ENCODE assay signal across 18 mouse cellular contexts in the genomic region with DNA sequence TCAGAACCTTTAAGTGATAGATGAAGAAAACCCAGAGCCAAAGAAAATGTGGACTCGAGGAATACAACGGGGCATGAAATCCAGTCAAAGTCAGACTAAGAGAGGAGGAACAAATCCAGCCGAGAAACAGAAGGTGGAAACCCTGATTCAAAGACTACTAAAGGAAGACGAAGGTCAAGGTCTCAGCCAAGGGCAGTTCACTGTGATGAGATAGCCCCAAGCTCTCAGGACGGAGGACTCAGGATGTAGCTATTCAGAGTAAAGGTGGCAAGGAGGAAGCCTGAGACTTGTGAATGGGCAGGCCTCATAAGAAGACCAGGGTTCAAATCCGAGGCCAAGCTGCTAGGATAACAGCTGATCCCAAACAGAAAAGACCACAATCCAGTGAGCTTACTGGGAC.
DNase-seq lines count a peak whose midpoint lies in the region; ATAC-seq lines count a peak whose summit lies in the region.
"Had no signal": no experiment of that assay in that cellular context is flagged by ENCODE, and none has a peak within 500 bp of the region (broad histone marks: within the 10 kb centered on the region; RNA-seq: fewer than 3 reads in every experiment).

No protein-coding gene starts in this region.

- H3K9me3 ChIP-seq in midbrain, embryonic 11.5 days (ENCODE audit: control insufficient read depth, low read length): no peaks in the 10 kb centered on the region
- no peaks in the 10 kb centered on the region for H3K9me3 ChIP-seq in midbrain, embryonic 16.5 days (replicated peaks; ENCODE audit: control insufficient read depth, low read length, poor library complexity, severe bottlenecking)
- H3K9me3 ChIP-seq: embryonic facial prominence, embryonic 10.5 days; embryonic facial prominence, embryonic 12.5 days; forebrain, embryonic 13.5 days; forebrain, embryonic 15.5 days had no signal

- peak; percentile 47 for DNase-seq in adrenal gland, adult 2 months
- DNase-seq in adrenal gland, postnatal 25 days: no peak
- DNase-seq in adrenal gland, postnatal 36 days: peak; percentile 18 to 27
- no peak for DNase-seq in adrenal gland, adult 18-20 months (ENCODE audit: low spot score in 2 of 2)
- peak; percentile 12 for DNase-seq in midbrain, embryonic 11.5 days (ENCODE audit: low spot score, missing footprints)
- DNase-seq in thymus, postnatal 14 days: no peak
- DNase-seq: cerebellum, adult 11-12 months; cerebellum, adult 2 months; cerebellum, adult 9-10 months; cerebellum, postnatal 10 days; cerebellum, postnatal 25 days; forebrain, postnatal 0 days had no signal

- H3K4me3 ChIP-seq in midbrain, embryonic 11.5 days (ENCODE audit: low read depth, low read length): no peak overlapping the region
- H3K4me3 ChIP-seq in midbrain, embryonic 16.5 days (ENCODE audit: low read depth, low read length): no peak overlapping the region
- H3K4me3 ChIP-seq: embryonic facial prominence, embryonic 10.5 days; embryonic facial prominence, embryonic 12.5 days; forebrain, embryonic 13.5 days; forebrain, embryonic 15.5 days had no signal

- H3K4me2 ChIP-seq in midbrain, embryonic 11.5 days: no peak overlapping the region
- no peak overlapping the region for H3K4me2 ChIP-seq in midbrain, embryonic 16.5 days (ENCODE audit: low read length)
- H3K4me2 ChIP-seq: embryonic facial prominence, embryonic 12.5 days; forebrain, embryonic 13.5 days; forebrain, embryonic 15.5 days had no signal

- no peak overlapping the region for H3K27ac ChIP-seq in midbrain, embryonic 11.5 days (ENCODE audit: low read depth, low read length)
- no peak overlapping the region for H3K27ac ChIP-seq in midbrain, embryonic 16.5 days (ENCODE audit: low read length)
- H3K27ac ChIP-seq: embryonic facial prominence, embryonic 10.5 days; embryonic facial prominence, embryonic 12.5 days; forebrain, embryonic 13.5 days; forebrain, embryonic 15.5 days had no signal

- ATAC-seq in midbrain, embryonic 11.5 days (ENCODE audit: low FRiP score): no peak
- no peak for ATAC-seq in midbrain, embryonic 16.5 days
- ATAC-seq: activated CD4-positive, CD25-positive, alpha-beta regulatory T cell, adult 4 months; forebrain, embryonic 13.5 days; forebrain, embryonic 15.5 days; forebrain, postnatal 0 days had no signal

- H3K27me3 ChIP-seq in midbrain, embryonic 11.5 days (ENCODE audit: control insufficient read depth, insufficient read depth, low read length): no peaks in the 10 kb centered on the region
- H3K27me3 ChIP-seq in midbrain, embryonic 16.5 days (ENCODE audit: control insufficient read depth, insufficient read depth, low read depth, low read length): no peaks in the 10 kb centered on the region
- H3K27me3 ChIP-seq: embryonic facial prominence, embryonic 12.5 days; forebrain, embryonic 13.5 days; forebrain, embryonic 15.5 days had no signal

- no peaks in the 10 kb centered on the region for H3K36me3 ChIP-seq in midbrain, embryonic 11.5 days (ENCODE audit: control insufficient read depth, insufficient read depth, low read length)
- H3K36me3 ChIP-seq in midbrain, embryonic 16.5 days (ENCODE audit: control insufficient read depth, insufficient read depth, low read length): no peaks in the 10 kb centered on the region
- H3K36me3 ChIP-seq: embryonic facial prominence, embryonic 10.5 days; embryonic facial prominence, embryonic 12.5 days; forebrain, embryonic 15.5 days had no signal

- no peaks in the 10 kb centered on the region for H3K4me1 ChIP-seq in midbrain, embryonic 11.5 days (ENCODE audit: control insufficient read depth, insufficient read depth, low read length)
- no peaks in the 10 kb centered on the region for H3K4me1 ChIP-seq in midbrain, embryonic 16.5 days (ENCODE audit: control insufficient read depth, insufficient read depth, low read length)
- H3K4me1 ChIP-seq: embryonic facial prominence, embryonic 10.5 days; embryonic facial prominence, embryonic 12.5 days; forebrain, embryonic 13.5 days; forebrain, embryonic 15.5 days had no signal

- 88% methylated on average over 6 of the region's 6 CpGs for WGBS in midbrain, embryonic 11.5 days
- 95% methylated on average over 6 of the region's 6 CpGs for WGBS in midbrain, embryonic 16.5 days

- H3K9ac ChIP-seq in midbrain, embryonic 11.5 days (ENCODE audit: low read length): no peak overlapping the region
- no peak overlapping the region for H3K9ac ChIP-seq in midbrain, embryonic 16.5 days (ENCODE audit: low read depth, low read length)
- H3K9ac ChIP-seq: embryonic facial prominence, embryonic 12.5 days; forebrain, embryonic 13.5 days; forebrain, embryonic 15.5 days; forebrain, postnatal 0 days had no signal

Comparison
In these comparisons a context has a peak if more than half of its experiments do, and no peak if none do; other contexts are left out.
1. DNase-seq: peak in adrenal gland, adult 2 months (single experiment), adrenal gland, postnatal 36 days (2 of 2) and midbrain, embryonic 11.5 days (single experiment); none in adrenal gland, postnatal 25 days (single experiment), adrenal gland, adult 18-20 months (0 of 2) and thymus, postnatal 14 days (single experiment).